Mouse (Mus musculus) Muller cell, postnatal 12 days (primary cell): ENCODE measurements at regions not wholly inside any gene's neighbourhood (a gene's known extent, or its start where the extent isn't known, plus 50 kb on each side); places are given as distances from the start of the nearest gene placed in this dataset.

ENCODE experiments used
- DNase-seq: peaks from one replicate; pipeline ENCODE4 v3.0.0-alpha.2; 2015; ENCODE audit errors: inconsistent ontology term

DNA sequence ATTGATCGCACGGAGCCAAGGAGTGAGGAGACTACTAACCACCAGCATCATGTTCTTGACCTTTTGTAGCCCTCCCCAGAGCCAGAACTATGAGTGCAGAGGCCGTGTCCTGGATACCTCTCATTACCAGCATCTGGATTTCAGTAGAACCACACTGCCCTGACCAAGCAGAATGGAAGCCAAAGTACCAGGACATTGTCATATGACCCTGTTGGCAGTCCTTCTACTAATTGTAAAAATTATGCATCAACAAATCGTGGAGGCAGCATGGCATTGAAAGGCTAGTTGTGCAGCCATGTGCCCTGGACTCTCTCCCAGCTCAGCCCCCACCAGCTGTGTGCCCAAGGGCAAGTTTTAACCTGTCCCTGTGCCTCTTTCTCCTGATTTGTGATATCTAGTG lies 135.6 kb upstream of the Dock1 start:
- no peak for DNase-seq

DNA sequence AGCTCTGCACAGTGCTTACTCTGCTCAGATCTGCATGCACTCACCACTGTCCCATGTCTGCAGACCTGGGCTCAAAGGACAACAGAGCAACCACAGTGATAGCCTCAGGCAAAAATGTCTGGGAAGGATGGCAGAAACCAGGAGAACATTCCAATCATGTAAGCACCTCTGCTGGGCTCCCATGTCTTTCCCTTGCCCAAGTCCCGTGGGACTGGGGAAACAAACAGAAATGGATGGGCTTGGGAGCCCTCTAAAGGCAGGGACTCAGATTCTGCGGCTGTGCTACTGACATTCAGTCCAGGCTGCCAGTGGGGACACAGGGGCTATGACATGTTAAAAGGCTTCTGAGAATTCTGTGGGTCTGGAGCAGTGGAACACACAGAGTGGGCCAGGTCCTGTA lies 128.8 kb upstream of the Dock1 start:
- no peak for DNase-seq

DNA sequence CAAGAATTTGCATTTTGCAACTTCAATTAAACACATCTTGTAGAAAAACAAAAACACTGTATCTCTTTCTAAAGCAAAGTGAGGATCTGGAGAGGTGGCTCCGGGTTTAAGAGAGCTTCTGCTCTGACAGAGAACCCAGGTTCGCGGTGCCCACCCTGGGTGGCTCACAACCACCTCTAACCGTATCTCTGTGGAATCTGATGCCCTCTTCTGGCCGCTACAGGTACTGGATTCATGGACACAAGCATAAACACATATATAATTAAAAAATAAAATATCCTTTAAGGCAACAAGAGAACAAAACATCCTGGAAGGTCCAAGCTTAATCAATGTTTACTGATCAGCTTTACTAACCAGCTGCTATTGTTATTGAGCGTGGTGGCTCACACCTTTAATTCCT lies 124.3 kb upstream of the Dock1 start:
- no peak for DNase-seq

DNA sequence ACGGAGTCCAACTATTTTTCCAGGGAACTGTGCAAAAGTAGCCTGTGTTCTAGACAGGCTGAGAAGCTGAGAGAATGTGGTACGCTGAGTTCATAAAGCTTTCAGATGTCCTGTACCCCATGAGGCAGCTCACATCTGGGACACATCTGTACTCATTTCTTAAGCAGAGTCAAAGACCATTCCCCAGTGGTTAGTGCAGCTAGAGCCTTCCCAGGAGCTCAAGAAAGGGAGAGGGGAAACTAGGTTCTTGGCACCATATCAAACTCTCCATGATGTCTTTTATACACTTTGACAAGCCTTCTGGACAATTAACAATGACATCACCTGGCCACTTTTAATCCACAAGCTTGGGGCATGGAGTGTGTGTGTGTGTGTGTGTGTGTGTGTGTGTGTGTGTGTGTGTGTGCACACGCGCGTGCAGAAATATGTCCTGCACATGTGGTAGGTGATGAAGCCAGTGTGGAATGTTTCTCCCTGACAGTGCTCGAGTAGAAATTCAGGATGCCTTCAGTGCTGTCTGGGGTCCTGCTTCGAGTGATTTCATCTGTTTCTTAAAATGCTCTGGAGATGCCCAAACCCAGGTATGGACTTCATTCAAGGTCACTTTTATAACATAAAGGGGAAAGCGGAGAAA lies 121.1 kb upstream of the Dock1 start:
- DNase-seq = peak; percentile 13

DNA sequence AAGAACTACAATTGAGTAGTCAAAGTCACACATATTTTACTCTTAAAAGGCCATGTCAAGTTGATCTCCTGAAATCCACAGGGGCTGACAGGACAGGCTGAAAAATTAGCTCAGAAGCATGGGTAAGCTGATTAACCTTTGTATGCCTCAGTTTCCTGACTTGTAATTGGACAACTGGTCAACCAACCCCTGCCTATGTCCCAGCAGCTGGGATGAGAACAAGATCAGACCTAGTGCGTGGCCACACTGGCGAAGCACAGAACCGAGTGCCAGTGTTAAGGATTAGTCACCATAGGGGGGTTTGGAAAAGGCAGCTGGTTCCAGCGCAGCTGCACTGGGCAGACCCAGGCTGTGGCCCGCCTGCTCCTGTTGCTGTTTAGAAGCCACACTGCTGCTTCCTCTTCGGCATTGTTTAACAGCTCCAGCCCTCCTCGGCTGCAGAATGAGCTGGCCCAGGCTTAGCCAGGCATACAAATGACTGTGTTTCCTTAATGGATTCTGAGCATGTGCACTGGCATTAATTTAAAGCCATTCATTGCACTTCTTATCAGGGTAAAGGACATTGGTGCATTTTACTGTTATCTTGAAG lies 120.1 kb upstream of the Dock1 start:
- DNase-seq = peak; percentile 44

DNA sequence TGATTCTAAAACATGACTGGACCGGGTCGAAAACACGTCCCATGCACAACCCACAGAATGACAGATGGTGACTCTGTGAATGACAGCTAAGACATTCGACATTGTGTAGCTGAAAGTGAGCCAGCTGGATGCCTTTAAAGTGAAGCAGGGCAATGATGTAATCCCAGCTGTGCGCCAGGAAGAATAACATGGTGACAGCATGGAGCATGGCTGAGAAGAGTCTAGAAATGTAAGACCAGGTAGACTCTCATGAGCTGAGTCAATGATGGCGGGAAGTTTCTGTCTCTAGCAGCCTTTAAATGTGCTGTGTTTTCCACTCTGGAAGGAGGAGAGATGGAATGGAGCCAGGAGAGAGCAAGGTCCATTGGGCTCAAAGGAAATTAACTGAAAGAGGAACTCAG lies 118.4 kb upstream of the Dock1 start:
- peak; percentile 20 for DNase-seq

DNA sequence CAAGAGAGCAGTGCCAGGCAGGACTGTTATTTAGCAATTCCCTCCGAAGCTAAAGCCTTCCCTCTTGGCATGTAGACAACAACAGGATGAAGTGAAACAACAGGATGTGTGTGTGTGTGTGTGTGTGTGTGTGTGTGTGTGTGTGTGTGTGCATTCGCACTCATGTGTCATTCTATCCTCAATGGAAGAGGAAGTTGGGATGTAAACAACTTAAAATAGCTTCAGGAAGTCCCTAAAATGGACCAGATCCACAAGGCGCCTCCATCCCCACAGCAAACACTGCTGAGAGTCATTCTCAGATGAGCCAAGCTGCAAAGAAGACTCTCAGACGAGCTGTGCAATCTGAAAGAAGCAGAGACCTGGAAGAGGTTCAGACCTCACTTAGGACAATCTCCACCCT lies 114.4 kb upstream of the Dock1 start:
- DNase-seq = no peak

DNA sequence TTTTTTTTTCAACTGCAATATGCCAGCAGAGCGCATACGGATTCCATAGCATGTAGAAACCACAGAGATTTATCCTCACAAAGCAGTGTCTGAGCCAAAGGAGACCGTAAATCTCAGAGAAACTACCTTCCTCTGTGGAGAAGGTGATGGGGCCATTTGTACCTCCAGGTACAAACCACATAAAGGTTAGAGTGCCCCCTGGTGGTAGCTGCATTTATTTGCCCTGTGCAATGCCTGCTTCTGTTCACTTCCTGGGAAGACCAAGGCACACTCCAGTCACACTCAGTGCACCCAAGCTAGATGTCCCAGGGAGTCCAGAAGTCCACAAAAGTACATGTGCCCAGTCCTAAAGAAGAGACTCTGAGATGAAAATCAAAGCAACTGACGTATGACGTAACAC lies 104.1 kb upstream of the Dock1 start:
- no peak for DNase-seq

DNA sequence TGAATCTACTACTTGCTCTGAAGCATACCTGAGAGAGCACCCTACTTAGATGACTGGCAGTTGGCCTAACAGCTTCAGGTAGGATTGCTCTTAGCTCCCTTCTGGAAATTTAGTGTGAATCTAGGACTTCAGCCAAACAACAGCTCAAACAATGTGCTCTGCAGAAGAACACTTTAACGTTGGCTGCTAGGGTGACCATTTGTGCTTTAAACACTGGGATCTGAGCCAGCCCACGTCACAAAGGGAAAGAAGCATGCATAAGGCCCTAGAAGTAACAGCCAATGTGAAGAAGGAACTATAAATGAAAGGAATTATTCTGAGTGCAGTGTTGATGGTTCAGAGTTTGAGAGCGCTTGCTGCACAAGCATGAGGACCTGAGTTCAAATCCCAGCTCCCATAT lies 101.2 kb upstream of the Dock1 start:
- DNase-seq = no peak

DNA sequence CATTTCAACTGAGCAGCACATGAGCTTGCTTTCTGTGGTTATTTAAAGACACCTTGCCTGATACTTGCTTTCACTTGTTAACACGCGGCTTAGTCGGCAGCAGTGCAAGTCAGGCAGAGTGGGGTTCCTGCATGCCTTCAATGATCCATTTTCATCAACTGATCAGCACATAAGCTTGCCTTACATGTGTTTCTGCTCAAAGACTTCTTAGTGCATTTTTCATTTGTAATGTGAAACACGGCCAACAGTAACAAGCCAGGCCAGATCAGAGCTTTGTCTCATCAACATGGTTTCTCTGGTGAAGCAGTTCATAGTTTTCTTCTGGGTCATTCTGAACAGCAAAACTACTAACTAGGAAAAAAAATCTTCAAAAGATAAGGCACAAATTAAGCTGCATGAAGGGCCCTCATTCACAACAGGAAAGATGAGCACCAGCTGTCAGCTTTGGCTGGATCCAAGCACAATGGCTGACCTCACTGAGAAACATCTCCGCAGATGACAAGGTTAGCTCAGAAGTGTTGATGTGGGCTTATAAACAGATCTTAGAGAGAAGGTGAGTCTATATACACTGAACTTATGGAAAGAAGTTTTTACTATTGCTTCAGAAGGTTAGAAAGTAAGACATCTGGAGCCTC lies 100.2 kb upstream of the Dock1 start:
- no peak for DNase-seq

DNA sequence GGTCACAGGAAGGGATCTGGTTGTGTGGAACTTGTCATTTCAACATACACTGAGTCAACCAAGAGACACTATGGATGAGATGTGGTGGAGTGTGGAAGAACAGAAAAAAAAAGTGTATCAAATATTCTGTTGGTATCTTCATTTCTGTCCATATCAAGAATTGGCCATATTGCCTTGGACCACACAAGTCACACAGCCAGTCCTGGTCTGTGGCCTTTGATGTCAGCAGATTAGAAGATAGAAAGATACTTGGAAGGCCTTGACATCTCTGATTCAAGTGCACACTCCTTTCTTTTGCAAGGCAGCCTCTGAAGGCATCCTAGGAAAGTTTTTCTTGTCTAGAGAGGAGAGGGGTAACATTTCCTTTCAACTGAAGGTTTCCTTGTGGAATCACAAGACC lies 88.7 kb upstream of the Dock1 start:
- no peak for DNase-seq

DNA sequence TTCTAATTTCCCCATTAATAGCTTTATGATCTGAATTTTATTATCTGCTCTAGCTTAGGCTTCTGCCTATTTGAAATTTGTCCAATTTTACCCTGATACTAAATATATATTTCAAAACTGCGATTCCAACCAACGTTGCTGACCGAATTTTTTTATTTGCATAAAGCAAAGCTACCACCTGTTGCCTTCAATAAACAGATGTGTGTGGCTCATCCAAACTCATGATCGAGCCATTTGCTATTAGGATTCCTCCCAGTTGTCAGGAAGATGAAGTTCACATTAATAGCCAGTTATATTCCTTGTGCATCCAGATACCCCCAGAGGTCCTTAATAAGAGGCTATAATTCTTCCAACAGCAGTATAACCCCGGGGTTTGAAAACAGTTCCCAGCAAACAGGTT lies 85.0 kb upstream of the Dock1 start:
- no peak for DNase-seq

DNA sequence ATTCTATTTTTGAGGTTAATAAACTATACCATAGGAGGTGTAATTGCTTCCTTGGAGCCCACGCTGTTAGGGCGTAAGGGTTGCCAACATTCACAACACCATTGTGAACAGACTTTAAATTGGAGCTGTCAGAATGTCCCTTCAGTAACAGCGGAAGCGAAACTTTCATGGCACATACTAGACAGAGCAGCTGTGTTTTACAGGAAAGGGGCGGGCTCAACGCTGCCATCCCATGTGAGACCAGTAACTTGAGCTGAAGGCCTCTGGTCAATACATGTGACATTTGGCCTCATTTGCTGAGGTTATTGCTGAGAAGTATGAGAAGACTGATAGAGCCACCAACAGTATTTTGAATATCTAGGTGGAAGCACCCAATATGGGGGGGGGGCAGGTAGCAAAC lies 83.5 kb upstream of the Dock1 start:
- no peak for DNase-seq

DNA sequence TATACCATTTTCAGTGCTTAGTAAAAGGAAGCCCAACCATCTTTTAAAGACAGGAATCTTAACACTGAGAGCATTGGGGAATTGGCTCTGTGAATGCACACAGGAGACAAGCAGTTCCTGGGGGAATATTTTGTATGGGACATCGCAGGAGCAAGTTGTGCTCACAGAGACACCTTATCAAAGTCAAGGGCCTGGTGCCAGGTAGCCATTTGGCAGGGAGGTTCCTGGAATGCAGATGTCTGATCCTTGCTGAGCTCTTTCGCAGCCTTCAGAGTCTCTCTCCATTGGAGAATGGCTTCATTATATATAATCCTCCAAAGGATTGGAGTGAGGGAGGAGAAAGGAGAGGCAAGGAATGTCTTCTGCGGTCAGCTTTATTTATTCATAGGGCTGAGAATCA lies 62.6 kb upstream of the Dock1 start:
- no peak for DNase-seq

DNA sequence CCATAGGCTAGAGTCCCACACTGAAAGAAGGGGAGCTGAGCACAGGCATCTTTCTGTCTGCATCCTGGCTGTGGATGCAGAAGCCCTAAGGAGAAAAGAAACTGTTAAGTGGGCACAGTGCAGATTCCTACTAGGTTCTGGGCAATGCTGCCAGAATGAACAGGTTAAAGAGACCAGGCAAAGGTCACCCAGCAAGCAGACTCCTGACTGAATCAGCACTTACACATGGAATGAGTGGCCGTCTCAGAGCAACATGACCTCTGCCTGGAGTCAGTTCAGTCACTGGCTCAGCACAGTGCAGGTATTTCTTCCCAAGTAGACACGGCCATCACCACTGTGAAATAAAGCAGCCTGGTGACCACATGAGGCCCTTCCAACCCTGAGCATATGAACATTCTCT lies 60.3 kb upstream of the Dock1 start:
- no peak for DNase-seq

DNA sequence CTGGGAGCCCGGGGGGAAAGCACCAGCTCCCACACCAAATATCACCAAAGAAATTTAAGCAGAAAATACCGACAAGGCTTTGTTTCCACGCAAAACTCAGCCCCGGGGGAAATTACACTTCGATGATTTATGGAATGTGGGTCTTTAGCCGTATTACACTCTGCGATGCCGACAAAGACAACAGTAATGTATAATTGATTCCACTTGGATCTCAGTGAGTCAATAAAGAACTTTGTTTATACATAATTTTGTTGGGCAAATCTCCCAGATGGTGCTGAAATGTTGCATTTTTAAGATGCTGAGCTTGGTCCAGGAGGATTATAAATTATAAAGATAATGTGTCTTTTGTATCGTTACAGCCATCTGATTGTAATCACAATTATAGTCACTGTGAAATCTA lies 59.1 kb upstream of the Dock1 start:
- DNase-seq = peak; percentile 70

DNA sequence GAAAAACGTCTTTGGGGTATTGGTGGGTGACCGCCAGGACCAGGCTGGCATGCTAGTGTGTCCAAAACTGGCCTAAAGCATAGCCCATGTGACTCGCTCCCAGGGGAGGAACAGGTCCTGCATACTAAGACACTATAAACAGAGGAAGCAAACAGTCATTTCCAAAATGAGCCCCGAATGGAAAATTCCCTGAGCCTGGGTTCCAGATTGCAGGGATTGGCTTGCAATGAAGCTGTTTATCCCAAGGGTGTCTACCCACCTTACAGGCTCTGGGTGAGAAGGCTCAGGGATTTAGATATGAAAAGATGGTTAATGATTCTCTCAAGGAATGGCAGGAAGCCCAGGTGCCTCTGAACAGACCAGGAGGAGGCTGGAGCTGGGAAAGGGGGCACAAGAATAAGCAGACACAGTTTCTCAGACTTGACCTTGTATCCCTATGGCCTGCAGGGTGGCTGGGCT lies 58.2 kb upstream of the Dock1 start:
- no peak for DNase-seq

DNA sequence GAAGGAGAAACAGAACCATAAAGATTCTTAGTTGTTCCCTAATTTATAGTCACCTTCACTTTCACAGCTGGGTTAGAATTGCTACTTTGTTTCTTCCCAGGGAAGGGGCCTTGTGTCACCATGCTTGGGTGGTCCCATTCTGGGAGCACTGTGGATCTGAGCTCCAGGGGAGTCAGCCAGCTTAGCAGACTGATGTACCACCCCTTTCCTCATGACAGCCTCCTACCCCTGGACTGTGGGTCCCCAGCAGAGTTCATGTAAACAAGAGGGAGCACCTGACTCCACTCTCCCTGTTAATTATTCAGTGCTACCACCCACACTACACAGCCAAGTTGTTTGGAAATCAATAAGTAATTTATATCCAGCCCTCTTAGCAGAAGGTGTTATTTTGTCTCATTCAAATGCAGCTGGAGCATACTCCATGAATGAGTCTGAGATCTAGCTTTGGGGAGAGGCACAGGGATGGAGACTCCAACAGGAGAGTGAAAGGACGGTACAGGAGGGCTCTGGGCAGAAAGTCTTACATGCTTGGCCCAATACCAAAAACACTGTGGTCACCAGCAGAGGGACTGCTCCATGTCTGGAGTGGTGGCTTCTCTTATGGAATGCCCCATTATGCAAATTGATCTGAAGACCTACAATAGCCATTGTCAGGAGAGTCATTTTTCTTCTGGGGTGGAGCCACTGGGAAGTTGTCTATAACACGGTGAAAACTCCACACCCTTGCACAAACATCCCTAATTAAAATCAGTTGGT lies 51.1 kb upstream of the Dock1 start:
- DNase-seq = peak; percentile 48

DNA sequence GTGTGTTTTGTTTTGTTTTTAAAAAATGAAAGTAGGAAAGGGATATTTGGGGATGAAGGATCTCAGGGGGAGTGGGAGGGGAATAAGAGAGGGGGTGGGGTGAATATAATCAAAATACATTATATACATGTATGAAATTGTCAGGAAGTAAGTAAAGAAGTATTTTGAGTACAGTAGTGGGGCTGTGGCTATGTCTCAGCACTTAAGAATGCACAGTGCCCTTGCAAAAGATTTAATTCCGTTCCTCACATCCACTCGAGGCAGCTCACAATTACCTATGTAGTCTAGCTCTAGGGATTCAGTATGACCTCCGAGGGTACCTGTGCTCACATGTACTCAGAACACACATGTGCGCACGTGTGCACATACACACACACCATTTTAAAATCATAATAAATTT lies 50.4 kb upstream of the Dock1 start:
- DNase-seq = no peak
